In genomic region chr9:52348536-52349527, GRCm38 (mm10) we compare ENCODE assay signal across 14 mouse cellular contexts.
"Had no signal": no experiment of that assay in that cellular context is flagged by ENCODE, and none has a peak within 500 bp of the region (broad histone marks: within the 10 kb centered on the region; RNA-seq: fewer than 3 reads in every experiment).

No protein-coding gene starts in this region.

- H3K27ac ChIP-seq: limb, embryonic 10.5 days; liver, embryonic 12.5 days; midbrain, embryonic 10.5 days; midbrain, embryonic 15.5 days; stomach, embryonic 15.5 days had no signal

- H3K4me3 ChIP-seq: limb, embryonic 10.5 days; liver, embryonic 12.5 days; midbrain, embryonic 10.5 days; midbrain, embryonic 15.5 days; stomach, embryonic 15.5 days had no signal

- DNase-seq: kidney, adult 18-20 months; kidney, postnatal 10 days; lung, embryonic 14.5 days; lung, postnatal 10 days; lung, postnatal 4 days; right cerebral cortex, postnatal 4 days; spleen, adult 18-20 months; thymus, adult 2 months; thymus, postnatal 25 days had no signal

- ATAC-seq: liver, embryonic 12.5 days; midbrain, embryonic 15.5 days had no signal

- H3K27me3 ChIP-seq: liver, embryonic 12.5 days; midbrain, embryonic 15.5 days; stomach, embryonic 15.5 days had no signal

- H3K4me1 ChIP-seq: limb, embryonic 10.5 days; liver, embryonic 12.5 days; midbrain, embryonic 10.5 days; midbrain, embryonic 15.5 days; stomach, embryonic 15.5 days had no signal

- H3K36me3 ChIP-seq: limb, embryonic 10.5 days; liver, embryonic 12.5 days; midbrain, embryonic 10.5 days; midbrain, embryonic 15.5 days; stomach, embryonic 15.5 days had no signal
